Mouse (Mus musculus) c-Kit-positive CD71-negative TER-119-negative erythroid progenitor cells, embryonic 14.5 days (primary cell): ENCODE data around the gene Slc16a6.

ENCODE experiments used
- DNase-seq: peaks from one replicate; pipeline ENCODE4 v3.0.0-alpha.2; 2013; ENCODE audit warnings: low read depth

Slc16a6 gene

GRCm38 (mm10) chr11:109416709-109417420, 56.5 kb downstream of the Slc16a6 start:
- no peak for DNase-seq

GRCm38 (mm10) chr11:109414802-109415201, 58.6 kb downstream of the Slc16a6 start:
- DNase-seq = no peak

DNA sequence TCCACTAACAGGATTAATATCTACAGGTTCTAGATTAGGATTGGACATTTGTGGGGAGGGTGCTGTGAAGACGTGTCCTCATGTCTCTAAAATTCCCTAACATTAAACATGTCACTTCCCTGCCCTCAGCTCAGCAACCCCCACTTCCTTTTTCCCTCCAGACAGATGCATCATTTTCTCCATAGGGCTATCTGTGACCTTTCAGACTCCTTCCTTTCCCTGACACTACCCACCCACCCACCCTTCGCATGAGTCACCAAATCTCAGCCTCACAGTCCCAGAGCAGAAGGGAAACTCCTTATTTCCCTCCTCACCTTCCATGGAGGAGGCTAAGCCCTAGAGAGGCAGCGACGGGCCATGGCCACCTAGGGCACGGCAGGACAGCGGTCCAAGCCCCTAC, 59.8 kb downstream of the Slc16a6 start, which contains the start of gene 9930022D16Rik:
9930022D16Rik (plus strand) TSS at position 301 of the 400 bp plus-strand sequence.
- no peak for DNase-seq

DNA sequence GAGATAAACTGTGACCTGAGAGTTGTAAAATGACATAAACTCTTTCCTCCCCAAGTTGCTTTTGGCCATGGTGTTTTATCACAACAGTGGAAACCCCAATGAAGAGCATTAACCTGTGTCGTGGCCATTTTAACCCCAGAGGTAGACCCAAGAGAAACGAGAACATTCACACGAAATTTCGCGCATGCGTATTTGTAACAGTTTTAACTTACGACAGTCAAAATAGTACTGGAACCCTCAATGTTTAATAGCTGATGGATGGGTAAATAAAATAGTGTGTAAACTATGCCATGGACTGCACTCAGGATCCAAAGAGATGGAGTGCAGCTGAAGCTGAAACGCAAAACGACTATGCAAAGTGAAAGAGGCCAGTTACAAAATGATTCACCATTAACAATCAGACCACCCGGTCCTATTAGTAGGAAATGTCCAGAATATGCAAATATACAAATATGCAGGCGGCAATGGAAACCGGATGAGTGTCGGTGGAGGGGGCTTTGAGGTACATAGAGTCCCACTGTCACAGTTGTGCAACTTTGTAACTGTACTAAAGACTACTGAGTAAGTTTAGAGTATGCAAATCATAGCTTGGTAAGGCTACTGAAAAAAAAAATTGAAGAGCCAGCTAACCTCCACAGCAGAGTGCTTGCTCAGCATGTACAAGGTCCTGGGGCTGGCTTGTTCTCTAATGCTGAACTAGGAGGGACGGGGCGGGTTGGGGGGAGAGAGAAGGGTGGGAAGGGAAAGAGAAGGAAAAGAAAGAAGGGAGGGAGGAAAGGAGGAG, 63.0 kb downstream of the Slc16a6 start:
- no peak for DNase-seq

- no peak for DNase-seq
Measured at GRCm38 (mm10) chr11:109406431-109406830, 67.0 kb downstream of the Slc16a6 start.
